Mouse (Mus musculus): ENCODE measurements at regions not wholly inside any gene's neighbourhood (a gene's known extent, or its start where the extent isn't known, plus 50 kb on each side); places are given as distances from the start of the nearest gene placed in this dataset.

- H3K36me3 ChIP-seq (ENCODE audit: control insufficient read depth, insufficient read depth): no peaks in the 10 kb centered on the region
- no peak overlapping the region for H3ac ChIP-seq (ENCODE audit: control insufficient read depth, insufficient read length, low read depth)
- H3K79me3 ChIP-seq (ENCODE audit: low read depth): no peaks in the 10 kb centered on the region
- H3K27me3 ChIP-seq (ENCODE audit: control insufficient read depth, insufficient read depth, insufficient read length): no peaks in the 10 kb centered on the region
- H3K4me3 ChIP-seq (ENCODE audit: insufficient read depth, poor library complexity, severe bottlenecking): no peak overlapping the region
- TF ChIP-seq CEBPB (IDR thresholded peaks at IDR 0.05; ENCODE audit: low read depth) (no peak), MYOG (IDR thresholded peaks at IDR 0.05; ENCODE audit: control insufficient read depth, extremely low read depth, insufficient read length) (no peak), MYOD1 (IDR thresholded peaks at IDR 0.05; ENCODE audit: control insufficient read depth, insufficient read length, low read depth) (no peak), CTCF (IDR thresholded peaks at IDR 0.05; ENCODE audit: control insufficient read depth, insufficient read depth, insufficient read length) (no peak), MAX (IDR thresholded peaks at IDR 0.05) (no peak), USF1 (IDR thresholded peaks at IDR 0.05; ENCODE audit: low read depth) (no peak), FOSL1 (IDR thresholded peaks at IDR 0.05; ENCODE audit: insufficient read depth, low read length, poor library complexity, severe bottlenecking) (no peak)
- no peaks in the 10 kb centered on the region for H3K79me2 ChIP-seq (ENCODE audit: control insufficient read depth, insufficient read depth)
Measured at GRCm38 (mm10) chr8:40223521-40223920, 451.4 kb upstream of the Adam24 start.

DNA sequence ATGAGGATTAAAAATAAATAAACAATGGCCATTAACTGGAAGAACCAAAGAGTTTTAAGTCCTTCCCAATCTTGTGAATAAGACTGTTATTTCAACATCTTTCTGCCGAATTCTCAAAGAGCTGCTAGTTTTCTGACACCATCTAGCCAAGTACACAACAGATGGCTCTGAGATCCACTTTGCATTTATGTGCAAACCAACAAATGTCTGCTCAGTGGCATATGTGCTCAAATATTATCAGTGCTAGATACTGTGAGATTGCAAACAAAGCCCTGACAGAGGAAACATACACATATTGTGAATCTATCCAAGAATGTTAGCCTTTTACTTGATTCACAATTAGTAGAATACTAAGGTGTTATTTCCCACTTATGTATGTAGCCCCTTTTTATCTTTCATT lies 447.6 kb upstream of the Adam24 start:
- TF ChIP-seq CTCF (IDR thresholded peaks at IDR 0.05; ENCODE audit: control insufficient read depth, insufficient read depth, insufficient read length) (no peak), MAX (IDR thresholded peaks at IDR 0.05) (no peak), USF1 (IDR thresholded peaks at IDR 0.05; ENCODE audit: low read depth) (no peak)
- H3K79me2 ChIP-seq (ENCODE audit: control insufficient read depth, insufficient read depth): no peaks in the 10 kb centered on the region
- no peaks in the 10 kb centered on the region for H3K36me3 ChIP-seq (ENCODE audit: control insufficient read depth, insufficient read depth)
- H3K27me3 ChIP-seq (ENCODE audit: control insufficient read depth, insufficient read depth, insufficient read length): no peaks in the 10 kb centered on the region
- no peaks in the 10 kb centered on the region for H3K79me3 ChIP-seq (ENCODE audit: low read depth)
- H3K4me3 ChIP-seq (ENCODE audit: insufficient read depth, poor library complexity, severe bottlenecking): no peak overlapping the region
- no peak overlapping the region for H3ac ChIP-seq (ENCODE audit: control insufficient read depth, insufficient read length, low read depth)

Measured in C2C12 (cell line).